Mouse (Mus musculus) urinary bladder, postnatal 14 days (tissue): ENCODE results near the gene Tmem120b.

Source experiments
- DNase-seq: peaks from one replicate; pipeline ENCODE4 v3.0.0; 2021; ENCODE audit warnings: low spot score

The Tmem120b gene

DNA sequence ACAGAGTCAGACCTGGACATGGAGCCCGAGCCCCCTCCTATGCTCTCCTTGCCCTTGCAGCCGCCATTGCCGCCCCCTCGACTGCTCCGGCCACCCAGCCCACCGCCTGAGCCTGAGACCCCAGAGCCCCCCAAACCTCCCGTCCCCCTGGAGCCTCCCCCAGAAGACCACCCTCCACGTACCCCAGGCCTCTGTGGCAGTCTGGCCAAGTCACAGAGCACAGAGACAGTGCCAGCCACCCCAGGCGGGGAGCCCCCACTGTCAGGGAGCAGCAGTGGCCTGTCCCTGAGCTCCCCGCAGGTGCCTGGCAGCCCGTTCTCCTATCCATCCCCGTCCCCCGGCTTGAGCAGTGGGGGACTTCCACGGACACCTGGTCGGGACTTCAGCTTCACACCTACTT, 91.7 kb downstream of the Tmem120b start:
- DNase-seq = no peak

GRCm38 (mm10) chr5:123160341-123160740, 92.1 kb downstream of the Tmem120b start:
- DNase-seq = no peak

DNA sequence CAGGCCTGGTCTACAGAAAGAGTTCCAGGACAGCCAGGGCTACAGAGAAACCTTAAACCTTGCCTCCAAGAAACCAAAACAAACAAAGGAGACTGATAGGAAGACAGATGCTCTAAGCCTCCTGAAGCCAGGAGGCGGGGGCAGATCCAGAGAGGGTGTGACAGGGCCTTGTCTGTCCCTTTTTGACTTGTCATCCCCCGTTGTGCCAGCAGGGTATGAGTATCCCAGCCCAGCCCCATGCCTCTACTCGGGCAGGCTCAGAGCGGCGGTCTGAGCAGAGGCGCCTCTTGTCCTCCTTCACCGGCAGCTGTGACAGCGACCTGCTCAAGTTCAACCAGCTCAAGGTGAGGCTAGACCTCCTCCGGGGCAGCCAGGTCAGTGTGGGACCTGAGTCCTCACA, 94.7 kb downstream of the Tmem120b start:
- DNase-seq = no peak

GRCm38 (mm10) chr5:123166437-123166836, 98.2 kb downstream of the Tmem120b start:
- DNase-seq = no peak
